Mouse (Mus musculus) MEL (cell line): Measurements from ENCODE around the gene Fgd4.

Source experiments
- E2F4 ChIP-seq: IDR thresholded peaks from 2 replicates; pipeline ENCODE4 v1.6.1; 2011; ENCODE audit warnings: low read depth, low read length, improper control_type of control experiment, borderline replicate concordance
- USF1 ChIP-seq: IDR thresholded peaks from 2 replicates; pipeline ENCODE4 v1.6.1; 2014; ENCODE audit warnings: low read depth, mild to moderate bottlenecking, inconsistent platforms, low read length, improper control_type of control experiment, moderate library complexity
- ZKSCAN1 ChIP-seq: IDR thresholded peaks from 2 replicates; pipeline ENCODE4 v1.6.1; 2012; ENCODE audit warnings: low read depth, mild to moderate bottlenecking, inconsistent platforms, low read length, improper control_type of control experiment, moderate library complexity

- TF ChIP-seq ZKSCAN1 (no peak), USF1 (no peak), E2F4 (no peak)
These were observed 114.8 kb downstream of the Fgd4 start for GRCm38 (mm10) chr16:16485523-16486043.
